ENCODE assay signal across 8 mouse cellular contexts in genomic region chr1:128443890-128444839, GRCm38 (mm10). TPM values are rescaled to one million over a fixed set of nuclear protein-coding genes. Genes with fewer than 3 reads are reported as not detected.
DNase-seq lines count a peak whose midpoint lies in the region; ATAC-seq and TF ChIP-seq lines count a peak whose summit lies in the region.
"Had no signal": no experiment of that assay in that cellular context is flagged by ENCODE, and none has a peak within 500 bp of the region (broad histone marks: within the 10 kb centered on the region; RNA-seq: fewer than 3 reads in every experiment).

No protein-coding gene starts in this region.

- no peaks in the 10 kb centered on the region for H3K27me3 ChIP-seq in lung, embryonic 16.5 days (ENCODE audit: control insufficient read depth, insufficient read depth, low read depth, low read length)
- no peaks in the 10 kb centered on the region for H3K27me3 ChIP-seq in limb, embryonic 12.5 days
- H3K27me3 ChIP-seq: heart, embryonic 15.5 days had no signal

- H3K9ac ChIP-seq in lung, embryonic 16.5 days (ENCODE audit: low read length), result no peak overlapping the region
- H3K9ac ChIP-seq in limb, embryonic 12.5 days (replicated peaks), result no peak overlapping the region
- H3K9ac ChIP-seq: heart, embryonic 15.5 days had no signal

- no peak overlapping the region for H3K4me3 ChIP-seq in lung, embryonic 16.5 days (ENCODE audit: low read length)
- no peak overlapping the region for H3K4me3 ChIP-seq in lung, adult 2 months (replicated peaks; ENCODE audit: extremely low read depth, low read depth, low read length)
- H3K4me3 ChIP-seq in limb, embryonic 12.5 days (replicated peaks), result no peak overlapping the region
- H3K4me3 ChIP-seq: heart, embryonic 15.5 days had no signal

- no peaks in the 10 kb centered on the region for H3K36me3 ChIP-seq in lung, embryonic 16.5 days (ENCODE audit: control insufficient read depth, insufficient read depth, low read length)
- H3K36me3 ChIP-seq in limb, embryonic 12.5 days, result no peaks in the 10 kb centered on the region
- H3K36me3 ChIP-seq: heart, embryonic 15.5 days had no signal

- no peak for DNase-seq in lung, adult 2 months
- peak; percentile 34 for DNase-seq in embryo, embryonic 11 days
- peak; percentile 37 for DNase-seq in thymus, postnatal 4 days
- DNase-seq in layer of hippocampus, adult 9-11 months, result no peak
- no peak for DNase-seq in spleen, adult 18-20 months

- H3K4me2 ChIP-seq in lung, embryonic 16.5 days (ENCODE audit: low read depth, low read length), result no peak overlapping the region
- no peak overlapping the region for H3K4me2 ChIP-seq in limb, embryonic 12.5 days
- H3K4me2 ChIP-seq: heart, embryonic 15.5 days had no signal

- no peak for TF ChIP-seq CTCF in lung, adult 2 months (IDR thresholded peaks at IDR 0.05; ENCODE audit: insufficient read depth, low read length)

- H3K9me3 ChIP-seq in lung, embryonic 16.5 days (ENCODE audit: control insufficient read depth, low read length), result no peaks in the 10 kb centered on the region
- no peaks in the 10 kb centered on the region for H3K9me3 ChIP-seq in limb, embryonic 12.5 days
- H3K9me3 ChIP-seq: heart, embryonic 15.5 days had no signal

- H3K4me1 ChIP-seq in lung, embryonic 16.5 days (replicated peaks; ENCODE audit: control insufficient read depth, insufficient read depth, low read length), result peaks cover 7% of the 10 kb centered on the region
- H3K4me1 ChIP-seq in lung, adult 2 months (ENCODE audit: control insufficient read depth, insufficient read depth, low read length), result peaks cover 8% of the 10 kb centered on the region
- H3K4me1 ChIP-seq in limb, embryonic 12.5 days (replicated peaks), result peaks cover 12% of the 10 kb centered on the region; the same call in 1 of the 2 replicates
- H3K4me1 ChIP-seq: heart, embryonic 15.5 days had no signal

- TF ChIP-seq POLR2A in lung, adult 2 months (IDR thresholded peaks at IDR 0.05; ENCODE audit: borderline replicate concordance, extremely low read depth, low read depth, low read length), result no peak

- 50% methylated on average over 9 of the region's 9 CpGs for WGBS in lung, embryonic 16.5 days
- 58% methylated on average over 9 of the region's 9 CpGs for WGBS in lung, adult 2 months
- WGBS in limb, embryonic 12.5 days, result 61% methylated on average over 9 of the region's 9 CpGs

- no peak overlapping the region for H3K27ac ChIP-seq in lung, embryonic 16.5 days (ENCODE audit: low read length)
- H3K27ac ChIP-seq in limb, embryonic 12.5 days, result no peak overlapping the region
- H3K27ac ChIP-seq: heart, embryonic 15.5 days had no signal

- ATAC-seq in lung, embryonic 16.5 days (ENCODE audit: low read depth), result 0 out of 2 replicates have a peak, but pooled peaks have one; percentile 41
- ATAC-seq in limb, embryonic 12.5 days (ENCODE audit: insufficient number of reproducible peaks, insufficient read depth, low FRiP score, low TSS enrichment, low read depth), result peak; percentile 66; the same call in 1 of the 2 replicates

RNA-seq across cellular contexts. Expression of gene Dars, which starts 27.0 kb away (rescaled TPM):
- 157 and 167 TPM in 2 replicates for polyA plus RNA-seq in lung, embryonic 16.5 days (2015; fragmentation: Nextera tagmentation; extraction: Ambion mirVana)
- polyA plus RNA-seq in lung, adult 2 months (2012; rRNA removed), result 8.9 and 12.2 TPM in 2 replicates
- 142 and 144 TPM in 2 replicates for polyA plus RNA-seq in limb, embryonic 12.5 days (2016; fragmentation: Nextera tagmentation; extraction: Ambion mirVana)

Comparison
In these comparisons a context has a peak if more than half of its experiments do, and no peak if none do; other contexts are left out.
1. RNA of gene Dars, which starts 27.0 kb away (polyA plus RNA-seq): 157 to 167 TPM in lung, embryonic 16.5 days and 142 to 144 TPM in limb, embryonic 12.5 days; 8.9 to 12.2 TPM in lung, adult 2 months; every median in the first group is over 10 times any median in the second.
2. DNase-seq: peak in embryo, embryonic 11 days (single experiment) and thymus, postnatal 4 days (single experiment); none in lung, adult 2 months (single experiment), layer of hippocampus, adult 9-11 months (single experiment) and spleen, adult 18-20 months (0 of 2).